Mouse (Mus musculus): ENCODE data around the gene Spdya.

GRCm38 (mm10) chr17:71552901-71553300 is 1.0 kb downstream of the Spdya start:
- TF ChIP-seq GATA1 (IDR thresholded peaks at IDR 0.05; ENCODE audit: borderline replicate concordance, low read length) (no peak), FLI1 (IDR thresholded peaks at IDR 0.05; ENCODE audit: low read length) (no peak)

Measured in megakaryocyte, embryonic 14.5 days (primary cell).